11 mouse cellular contexts compared by ENCODE assay signal in genomic region chr9:106566437-106566836, GRCm38 (mm10). TPM values are rescaled to one million over a fixed set of nuclear protein-coding genes. Genes with fewer than 3 reads are reported as not detected.
DNase-seq lines count a peak whose midpoint lies in the region; ATAC-seq and TF ChIP-seq lines count a peak whose summit lies in the region.
"Had no signal": no experiment of that assay in that cellular context is flagged by ENCODE, and none has a peak within 500 bp of the region (broad histone marks: within the 10 kb centered on the region; RNA-seq: fewer than 3 reads in every experiment).

No protein-coding gene starts in this region.

- WGBS in heart, embryonic 10.5 days, result 58% methylated on average over 11 of the region's 11 CpGs
- 34% methylated on average over 11 of the region's 11 CpGs for WGBS in intestine, postnatal 0 days
- 31% methylated on average over 11 of the region's 11 CpGs for WGBS in liver, embryonic 15.5 days (ENCODE audit: insufficient replicate concordance)
- WGBS in stomach, postnatal 0 days, result 40% methylated on average over 11 of the region's 11 CpGs
- 68% methylated on average over 11 of the region's 11 CpGs for WGBS in midbrain, postnatal 0 days
- WGBS in midbrain, embryonic 10.5 days, result 68% methylated on average over 11 of the region's 11 CpGs

- TF ChIP-seq EP300 in stomach, postnatal 0 days (optimal IDR thresholded peaks at IDR 0.05), result no peak

- no peaks in the 10 kb centered on the region for H3K27me3 ChIP-seq in heart, embryonic 10.5 days (ENCODE audit: insufficient read depth, poor library complexity, severe bottlenecking)
- H3K27me3 ChIP-seq in intestine, postnatal 0 days (replicated peaks; ENCODE audit: control insufficient read depth, insufficient read depth, low read length), result no peaks in the 10 kb centered on the region
- H3K27me3 ChIP-seq in liver, embryonic 15.5 days, result no peaks in the 10 kb centered on the region
- no peaks in the 10 kb centered on the region for H3K27me3 ChIP-seq in stomach, postnatal 0 days (ENCODE audit: control insufficient read depth, insufficient read depth, low read length)
- H3K27me3 ChIP-seq in midbrain, postnatal 0 days (ENCODE audit: insufficient read depth, low read length), result no peaks in the 10 kb centered on the region
- no peaks in the 10 kb centered on the region for H3K27me3 ChIP-seq in midbrain, embryonic 10.5 days (ENCODE audit: low read depth, poor library complexity, severe bottlenecking)
- H3K27me3 ChIP-seq: neural tube, embryonic 12.5 days had no signal

- no peaks in the 10 kb centered on the region for H3K9me3 ChIP-seq in heart, embryonic 10.5 days
- no peaks in the 10 kb centered on the region for H3K9me3 ChIP-seq in intestine, postnatal 0 days (ENCODE audit: control insufficient read depth)
- no peaks in the 10 kb centered on the region for H3K9me3 ChIP-seq in liver, embryonic 15.5 days (replicated peaks)
- no peaks in the 10 kb centered on the region for H3K9me3 ChIP-seq in stomach, postnatal 0 days (ENCODE audit: control insufficient read depth, low read length)
- no peaks in the 10 kb centered on the region for H3K9me3 ChIP-seq in midbrain, postnatal 0 days (ENCODE audit: low read length)
- H3K9me3 ChIP-seq in midbrain, embryonic 10.5 days (replicated peaks), result no peaks in the 10 kb centered on the region
- H3K9me3 ChIP-seq: neural tube, embryonic 12.5 days had no signal

- H3K4me1 ChIP-seq in heart, embryonic 10.5 days, result 0 out of 2 replicates have a peak, but pooled peaks cover 4% of the 10 kb centered on the region
- no peaks in the 10 kb centered on the region for H3K4me1 ChIP-seq in intestine, postnatal 0 days (replicated peaks; ENCODE audit: control insufficient read depth, insufficient read depth, low read length)
- H3K4me1 ChIP-seq in liver, embryonic 15.5 days (replicated peaks), result no peaks in the 10 kb centered on the region
- no peaks in the 10 kb centered on the region for H3K4me1 ChIP-seq in stomach, postnatal 0 days (replicated peaks; ENCODE audit: control insufficient read depth, insufficient read depth)
- no peaks in the 10 kb centered on the region for H3K4me1 ChIP-seq in midbrain, postnatal 0 days (ENCODE audit: insufficient read depth, low read length)
- no peaks in the 10 kb centered on the region for H3K4me1 ChIP-seq in midbrain, embryonic 10.5 days
- H3K4me1 ChIP-seq: neural tube, embryonic 12.5 days had no signal

- DNase-seq in heart, adult 18-20 months, result peak; percentile 7 to 29
- no peak for DNase-seq in heart, embryonic 10.5 days (ENCODE audit: low spot score)
- peak; percentile 34 for DNase-seq in stomach, postnatal 0 days (ENCODE audit: low spot score)
- DNase-seq in midbrain, postnatal 0 days (ENCODE audit: low spot score), result no peak
- DNase-seq in midbrain, embryonic 10.5 days (ENCODE audit: low spot score), result no peak
- no peak for DNase-seq in left cerebral cortex, adult 2 months (ENCODE audit: extremely low spot score in 1 of 2, low spot score in 2 of 2)
- DNase-seq: gastrocnemius, postnatal 10 days had no signal

- H3K9ac ChIP-seq in intestine, postnatal 0 days (ENCODE audit: low read depth, low read length), result no peak overlapping the region
- H3K9ac ChIP-seq in liver, embryonic 15.5 days, result no peak overlapping the region
- no peak overlapping the region for H3K9ac ChIP-seq in stomach, postnatal 0 days (ENCODE audit: low read length)
- H3K9ac ChIP-seq in midbrain, postnatal 0 days (replicated peaks; ENCODE audit: low read length, poor library complexity, severe bottlenecking), result no peak overlapping the region
- H3K9ac ChIP-seq: neural tube, embryonic 12.5 days had no signal

- H3K27ac ChIP-seq in heart, embryonic 10.5 days, result no peak overlapping the region
- H3K27ac ChIP-seq in intestine, postnatal 0 days (ENCODE audit: low read depth, low read length), result no peak overlapping the region
- no peak overlapping the region for H3K27ac ChIP-seq in liver, embryonic 15.5 days (replicated peaks)
- H3K27ac ChIP-seq in stomach, postnatal 0 days (replicated peaks), result no peak overlapping the region
- no peak overlapping the region for H3K27ac ChIP-seq in midbrain, postnatal 0 days (ENCODE audit: low read depth, low read length)
- no peak overlapping the region for H3K27ac ChIP-seq in midbrain, embryonic 10.5 days (replicated peaks)
- H3K27ac ChIP-seq in left cerebral cortex, adult 2 months, result no peak overlapping the region
- H3K27ac ChIP-seq: neural tube, embryonic 12.5 days had no signal

- H3K36me3 ChIP-seq in heart, embryonic 10.5 days, result no peaks in the 10 kb centered on the region
- no peaks in the 10 kb centered on the region for H3K36me3 ChIP-seq in intestine, postnatal 0 days (ENCODE audit: control insufficient read depth, insufficient read depth)
- H3K36me3 ChIP-seq in liver, embryonic 15.5 days (replicated peaks), result no peaks in the 10 kb centered on the region
- H3K36me3 ChIP-seq in stomach, postnatal 0 days (ENCODE audit: control insufficient read depth, insufficient read depth, low read length), result no peaks in the 10 kb centered on the region
- H3K36me3 ChIP-seq in midbrain, postnatal 0 days (ENCODE audit: insufficient read depth, low read length), result no peaks in the 10 kb centered on the region
- no peaks in the 10 kb centered on the region for H3K36me3 ChIP-seq in midbrain, embryonic 10.5 days
- H3K36me3 ChIP-seq: neural tube, embryonic 12.5 days had no signal

- peak overlapping the region; percentile 38 for H3K4me2 ChIP-seq in intestine, postnatal 0 days (replicated peaks; ENCODE audit: low read depth)
- H3K4me2 ChIP-seq in liver, embryonic 15.5 days, result peak overlapping the region; percentile 18; the same call in 1 of the 2 replicates
- H3K4me2 ChIP-seq in stomach, postnatal 0 days (replicated peaks; ENCODE audit: low read depth), result no peak overlapping the region
- no peak overlapping the region for H3K4me2 ChIP-seq in midbrain, postnatal 0 days (ENCODE audit: low read depth, low read length, poor library complexity, severe bottlenecking)
- H3K4me2 ChIP-seq: neural tube, embryonic 12.5 days had no signal

- no peak overlapping the region for H3K4me3 ChIP-seq in heart, embryonic 10.5 days
- no peak overlapping the region for H3K4me3 ChIP-seq in intestine, postnatal 0 days (ENCODE audit: low read depth, low read length)
- H3K4me3 ChIP-seq in liver, embryonic 15.5 days (replicated peaks), result no peak overlapping the region
- no peak overlapping the region for H3K4me3 ChIP-seq in stomach, postnatal 0 days (ENCODE audit: low read depth, low read length)
- no peak overlapping the region for H3K4me3 ChIP-seq in midbrain, postnatal 0 days (ENCODE audit: low read depth, low read length)
- no peak overlapping the region for H3K4me3 ChIP-seq in midbrain, embryonic 10.5 days
- no peak overlapping the region for H3K4me3 ChIP-seq in left cerebral cortex, adult 2 months
- H3K4me3 ChIP-seq: neural tube, embryonic 12.5 days had no signal

- peak; percentile 56; the same call in 1 of the 2 replicates for ATAC-seq in intestine, postnatal 0 days
- ATAC-seq in liver, embryonic 15.5 days (ENCODE audit: insufficient read depth), result peak; percentile 49
- ATAC-seq in stomach, postnatal 0 days (ENCODE audit: low FRiP score, low TSS enrichment), result no peak
- no peak for ATAC-seq in midbrain, postnatal 0 days (ENCODE audit: low FRiP score)

- no peak for TF ChIP-seq CTCF in intestine, postnatal 0 days (IDR thresholded peaks at IDR 0.05; ENCODE audit: low read depth)
- no peak for TF ChIP-seq CTCF in stomach, postnatal 0 days (IDR thresholded peaks at IDR 0.05; ENCODE audit: low read depth)
- no peak for TF ChIP-seq CTCF in midbrain, postnatal 0 days (IDR thresholded peaks at IDR 0.05)
- TF ChIP-seq CTCF in left cerebral cortex, adult 2 months (IDR thresholded peaks at IDR 0.05), result no peak

- intact Hi-C loops in left cerebral cortex, adult 2 months (cut with DNase I), result no loop called here

RNA-seq across cellular contexts. Expression of gene Iqcf4, which starts 4.4 kb away (rescaled TPM):
- total RNA-seq in heart, adult 18-20 months (2021), result not detected
- polyA plus RNA-seq in heart, embryonic 10.5 days (2016; fragmentation: Nextera tagmentation; extraction: Ambion mirVana), result not detected in 2 replicates
- polyA plus RNA-seq in intestine, postnatal 0 days (2015; fragmentation: Nextera tagmentation; extraction: Ambion mirVana), result not detected in 2 replicates
- not detected in 2 replicates for polyA plus RNA-seq in liver, embryonic 15.5 days (2015; fragmentation: Nextera tagmentation; extraction: Ambion mirVana)
- polyA plus RNA-seq in stomach, postnatal 0 days (2015; fragmentation: Nextera tagmentation; extraction: Ambion mirVana), result not detected in 2 replicates
- not detected in 2 replicates for total RNA-seq in midbrain, postnatal 0 days (2014; rRNA removed)
- not detected in 2 replicates for polyA plus RNA-seq in midbrain, postnatal 0 days (2015; fragmentation: Nextera tagmentation; extraction: Ambion mirVana)
- not detected in 2 replicates for polyA plus RNA-seq in midbrain, embryonic 10.5 days (2016; fragmentation: Nextera tagmentation; extraction: Ambion mirVana)
- total RNA-seq in left cerebral cortex, adult 2 months (2021), result not detected
- total RNA-seq: gastrocnemius, postnatal 10 days had no signal
- polyA plus RNA-seq: neural tube, embryonic 12.5 days; stomach, embryonic 16.5 days had no signal

RNA-seq across cellular contexts. Expression of gene Iqcf3, which starts 5.0 kb away (rescaled TPM):
- total RNA-seq in heart, adult 18-20 months (2021), result not detected
- polyA plus RNA-seq in heart, embryonic 10.5 days (2016; fragmentation: Nextera tagmentation; extraction: Ambion mirVana), result not detected in 2 replicates
- polyA plus RNA-seq in intestine, postnatal 0 days (2015; fragmentation: Nextera tagmentation; extraction: Ambion mirVana), result not detected in 2 replicates
- polyA plus RNA-seq in liver, embryonic 15.5 days (2015; fragmentation: Nextera tagmentation; extraction: Ambion mirVana), result not detected in 2 replicates
- polyA plus RNA-seq in stomach, postnatal 0 days (2015; fragmentation: Nextera tagmentation; extraction: Ambion mirVana), result not detected in 2 replicates
- total RNA-seq in midbrain, postnatal 0 days (2014; rRNA removed), result not detected in 2 replicates
- not detected in 2 replicates for polyA plus RNA-seq in midbrain, postnatal 0 days (2015; fragmentation: Nextera tagmentation; extraction: Ambion mirVana)
- not detected in 2 replicates for polyA plus RNA-seq in midbrain, embryonic 10.5 days (2016; fragmentation: Nextera tagmentation; extraction: Ambion mirVana)
- total RNA-seq in left cerebral cortex, adult 2 months (2021), result not detected
- total RNA-seq: gastrocnemius, postnatal 10 days had no signal
- polyA plus RNA-seq: neural tube, embryonic 12.5 days; stomach, embryonic 16.5 days had no signal

RNA-seq across cellular contexts. Expression of gene Iqcf5, which starts 52.1 kb away (rescaled TPM):
- not detected for total RNA-seq in heart, adult 18-20 months (2021)
- not detected in 2 replicates for polyA plus RNA-seq in heart, embryonic 10.5 days (2016; fragmentation: Nextera tagmentation; extraction: Ambion mirVana)
- polyA plus RNA-seq in intestine, postnatal 0 days (2015; fragmentation: Nextera tagmentation; extraction: Ambion mirVana), result not detected in 2 replicates
- polyA plus RNA-seq in liver, embryonic 15.5 days (2015; fragmentation: Nextera tagmentation; extraction: Ambion mirVana), result not detected in 2 replicates
- polyA plus RNA-seq in stomach, postnatal 0 days (2015; fragmentation: Nextera tagmentation; extraction: Ambion mirVana), result not detected in 2 replicates
- not detected in 2 replicates for total RNA-seq in midbrain, postnatal 0 days (2014; rRNA removed)
- polyA plus RNA-seq in midbrain, postnatal 0 days (2015; fragmentation: Nextera tagmentation; extraction: Ambion mirVana), result not detected in 2 replicates
- 0.27 TPM in 1 of 2 replicates, not detected in the other for polyA plus RNA-seq in midbrain, embryonic 10.5 days (2016; fragmentation: Nextera tagmentation; extraction: Ambion mirVana)
- not detected for total RNA-seq in left cerebral cortex, adult 2 months (2021)
- total RNA-seq: gastrocnemius, postnatal 10 days had no signal
- polyA plus RNA-seq: neural tube, embryonic 12.5 days; stomach, embryonic 16.5 days had no signal

RNA-seq across cellular contexts. Expression of gene Iqcf6, which starts 59.9 kb away (rescaled TPM):
- not detected for total RNA-seq in heart, adult 18-20 months (2021)
- polyA plus RNA-seq in heart, embryonic 10.5 days (2016; fragmentation: Nextera tagmentation; extraction: Ambion mirVana), result not detected in 2 replicates
- not detected in 2 replicates for polyA plus RNA-seq in intestine, postnatal 0 days (2015; fragmentation: Nextera tagmentation; extraction: Ambion mirVana)
- polyA plus RNA-seq in liver, embryonic 15.5 days (2015; fragmentation: Nextera tagmentation; extraction: Ambion mirVana), result not detected in 2 replicates
- not detected in 2 replicates for polyA plus RNA-seq in stomach, postnatal 0 days (2015; fragmentation: Nextera tagmentation; extraction: Ambion mirVana)
- not detected in 2 replicates for total RNA-seq in midbrain, postnatal 0 days (2014; rRNA removed)
- not detected in 2 replicates for polyA plus RNA-seq in midbrain, postnatal 0 days (2015; fragmentation: Nextera tagmentation; extraction: Ambion mirVana)
- not detected in 2 replicates for polyA plus RNA-seq in midbrain, embryonic 10.5 days (2016; fragmentation: Nextera tagmentation; extraction: Ambion mirVana)
- not detected for total RNA-seq in left cerebral cortex, adult 2 months (2021)
- total RNA-seq: gastrocnemius, postnatal 10 days had no signal
- polyA plus RNA-seq: neural tube, embryonic 12.5 days; stomach, embryonic 16.5 days had no signal

Comparison
In these comparisons a context has a peak if more than half of its experiments do, and no peak if none do; other contexts are left out.
1. DNase-seq: peak in heart, adult 18-20 months (2 of 2) and stomach, postnatal 0 days (single experiment); none in heart, embryonic 10.5 days (single experiment), midbrain, postnatal 0 days (single experiment), midbrain, embryonic 10.5 days (single experiment) and left cerebral cortex, adult 2 months (0 of 2).
2. ATAC-seq: peak in intestine, postnatal 0 days (single experiment) and liver, embryonic 15.5 days (single experiment); none in stomach, postnatal 0 days (single experiment) and midbrain, postnatal 0 days (single experiment).
3. H3K4me2 ChIP-seq: peak in intestine, postnatal 0 days (single experiment) and liver, embryonic 15.5 days (single experiment); none in stomach, postnatal 0 days (single experiment) and midbrain, postnatal 0 days (single experiment).